Mouse (Mus musculus): ENCODE measurements at regions not wholly inside any gene's neighbourhood (a gene's known extent, or its start where the extent isn't known, plus 50 kb on each side); places are given as distances from the start of the nearest gene placed in this dataset.

DNA sequence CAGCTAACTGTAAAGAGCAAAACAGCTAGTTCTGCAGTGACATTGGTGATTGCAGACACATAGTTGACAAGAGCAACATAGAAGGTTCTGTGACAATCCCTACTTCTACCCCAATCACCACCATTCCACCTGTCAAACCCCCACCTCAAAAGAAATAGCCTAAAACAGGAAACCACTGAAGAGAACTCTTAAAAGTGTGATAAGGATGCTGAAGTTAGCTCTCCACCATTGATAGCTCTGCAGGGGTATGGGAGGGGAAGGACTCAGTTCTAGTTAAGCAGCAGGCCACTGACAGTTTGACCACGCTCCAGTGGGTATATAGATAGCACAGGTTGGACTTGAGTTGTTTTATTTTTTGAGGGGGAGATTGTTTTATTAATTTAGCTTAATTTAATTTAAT, 98.7 kb upstream of the Tbl1xr1 start:
- no peak for ATAC-seq (replicated peaks; ENCODE audit: low FRiP score, poor library complexity, severe bottlenecking)

DNA sequence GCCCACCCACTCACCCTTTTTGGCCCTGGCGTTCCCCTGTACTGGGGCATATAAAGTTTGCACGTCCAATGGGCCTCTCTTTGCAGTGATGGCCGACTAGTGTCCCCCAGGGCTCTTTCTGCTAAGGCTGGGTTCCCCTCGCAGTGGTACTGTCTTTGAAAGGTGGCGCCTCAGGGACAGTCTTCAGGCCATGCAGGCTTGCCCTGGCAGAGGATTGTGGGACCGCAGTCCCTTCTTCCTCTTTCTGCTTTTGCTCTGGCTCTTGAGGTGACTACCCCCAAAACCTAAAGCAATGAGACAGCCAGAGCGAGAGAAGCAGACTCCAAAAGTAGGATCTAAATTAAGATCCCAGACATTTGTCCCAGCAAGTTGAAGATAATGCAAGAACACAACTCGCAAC, 93.5 kb upstream of the Tbl1xr1 start:
- no peak for ATAC-seq (replicated peaks; ENCODE audit: low FRiP score, poor library complexity, severe bottlenecking)

DNA sequence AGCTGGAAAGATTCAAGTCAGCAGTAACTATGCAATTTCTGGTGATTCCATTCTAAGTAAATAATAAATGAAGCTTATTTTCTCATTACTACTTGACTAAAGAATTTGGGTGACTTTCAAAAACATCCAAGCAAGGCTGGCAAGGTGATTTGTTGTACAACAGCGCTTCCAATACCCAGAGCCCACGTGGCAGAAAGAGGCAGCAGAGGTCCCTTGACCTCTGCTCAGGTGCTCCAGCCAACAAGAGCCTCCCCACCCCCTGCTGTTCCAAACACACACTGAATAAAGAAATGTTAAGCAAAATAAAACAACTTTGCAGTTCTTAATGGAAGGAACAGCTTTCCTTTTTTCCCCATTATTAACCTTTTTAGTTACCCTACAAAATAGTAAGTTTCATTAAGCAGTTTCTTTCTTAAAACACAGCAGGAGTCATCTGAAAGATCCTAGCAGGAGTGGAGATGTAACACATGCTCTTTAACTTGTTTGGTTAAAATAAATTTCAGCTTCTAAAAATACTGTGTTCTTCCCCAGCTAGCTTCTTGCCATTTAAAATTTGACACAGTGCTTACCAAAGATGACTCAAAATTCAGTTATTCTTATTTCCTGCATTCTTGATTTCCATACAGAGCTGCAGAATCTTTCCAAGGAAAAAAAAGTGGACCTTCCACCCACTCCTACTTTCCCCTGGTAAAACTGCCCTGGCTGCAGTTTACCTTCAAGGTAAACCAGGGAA, 92.3 kb upstream of the Tbl1xr1 start:
- ATAC-seq (replicated peaks; ENCODE audit: low FRiP score, poor library complexity, severe bottlenecking) = no peak

DNA sequence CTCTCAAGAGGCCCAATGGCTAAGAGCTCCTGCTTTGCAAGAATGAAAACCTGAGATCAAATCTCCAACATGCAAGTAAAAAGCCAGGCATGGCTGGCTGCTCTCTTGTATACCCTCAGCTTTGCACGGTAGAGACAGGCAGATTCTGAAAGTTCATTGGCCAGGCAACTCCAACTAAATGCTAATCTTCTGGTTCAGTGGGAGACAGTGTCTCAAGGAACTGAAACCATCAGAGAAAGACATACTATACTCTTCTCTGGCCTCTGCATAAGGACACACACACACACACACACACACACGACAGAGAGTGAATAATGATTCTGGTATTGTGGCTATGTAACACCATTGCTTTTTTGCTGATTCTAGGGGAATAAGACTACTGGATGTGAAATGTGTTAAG, 91.6 kb upstream of the Tbl1xr1 start:
- no peak for ATAC-seq (replicated peaks; ENCODE audit: low FRiP score, poor library complexity, severe bottlenecking)

DNA sequence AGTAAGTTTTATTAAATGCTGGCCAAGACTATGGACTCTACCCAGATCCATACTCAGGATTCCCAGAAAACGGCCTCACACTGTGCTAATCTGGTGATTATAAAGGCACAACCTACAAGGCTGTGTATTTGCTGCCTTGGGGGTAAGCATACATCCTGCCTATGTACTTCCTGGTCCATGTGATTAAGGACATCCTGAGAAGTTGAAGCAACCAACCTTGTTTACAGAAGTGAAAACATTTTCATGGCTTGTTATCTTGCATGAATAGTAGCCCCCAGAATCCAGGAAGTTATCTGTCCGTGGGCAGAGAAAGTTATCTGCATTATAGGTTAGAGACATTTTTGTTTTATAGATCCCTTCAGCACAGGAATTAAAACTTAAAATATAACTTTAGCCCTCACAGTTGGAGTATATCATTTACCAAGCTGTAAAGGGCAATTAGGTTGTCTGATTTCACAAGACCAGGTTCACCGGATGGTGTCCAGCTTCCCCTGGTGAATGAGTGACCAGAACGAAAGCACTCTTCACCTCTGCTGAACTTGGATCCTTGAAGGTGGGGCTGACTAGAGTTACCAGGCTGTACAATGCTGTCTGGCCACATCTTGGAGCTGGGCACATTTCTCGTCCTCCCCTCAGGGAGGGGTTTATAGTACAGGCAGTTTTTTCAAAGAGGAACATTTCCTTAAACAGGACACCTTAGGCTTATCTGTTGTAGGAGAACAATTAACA, 90.1 kb upstream of the Tbl1xr1 start:
- no peak for ATAC-seq (replicated peaks; ENCODE audit: low FRiP score, poor library complexity, severe bottlenecking)

DNA sequence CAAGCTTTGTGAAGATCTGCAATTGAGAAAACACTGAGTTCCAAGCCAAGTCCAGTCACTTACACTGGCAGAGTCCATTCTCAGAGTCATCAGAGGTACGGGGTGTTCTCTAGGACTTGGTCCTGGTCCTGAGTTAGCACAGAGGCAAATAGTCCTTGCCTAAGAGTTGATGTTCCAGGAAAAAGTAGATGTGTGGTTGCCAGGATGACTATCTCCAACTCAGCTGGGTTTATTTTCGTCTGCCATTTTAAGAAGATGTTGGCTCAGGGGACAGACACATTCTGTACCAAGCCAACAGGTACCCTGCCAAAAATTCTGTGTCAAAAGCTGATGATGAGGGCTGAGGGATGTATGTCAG, 89.6 kb upstream of the Tbl1xr1 start:
- ATAC-seq (replicated peaks; ENCODE audit: low FRiP score, poor library complexity, severe bottlenecking) = no peak

DNA sequence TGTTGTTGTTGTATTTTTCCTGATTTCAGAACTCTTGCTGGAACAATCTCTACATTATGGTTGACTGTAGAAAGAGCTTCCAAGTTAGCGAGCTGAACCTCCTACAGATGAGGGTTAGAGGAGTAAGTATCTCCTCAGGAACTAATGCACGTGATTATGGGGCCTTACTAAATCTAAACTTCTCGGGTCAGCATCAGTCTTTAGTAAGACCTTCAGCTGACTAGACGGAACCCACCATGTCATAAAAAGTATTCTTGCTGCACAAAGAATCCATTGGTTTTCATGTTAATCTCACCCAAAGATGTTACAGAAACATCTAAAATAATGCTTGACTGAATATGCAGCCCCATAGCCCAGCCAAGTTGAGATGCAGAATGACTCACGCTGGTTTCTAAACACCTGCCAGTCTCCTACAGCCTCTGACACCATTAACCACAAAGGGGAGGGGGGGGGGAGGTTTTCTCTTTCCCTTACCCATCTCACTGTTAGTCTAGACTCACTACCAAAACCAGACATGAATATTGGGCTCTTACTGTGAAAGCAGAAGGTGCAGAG, 88.9 kb upstream of the Tbl1xr1 start:
- ATAC-seq (replicated peaks; ENCODE audit: low FRiP score, poor library complexity, severe bottlenecking) = no peak

DNA sequence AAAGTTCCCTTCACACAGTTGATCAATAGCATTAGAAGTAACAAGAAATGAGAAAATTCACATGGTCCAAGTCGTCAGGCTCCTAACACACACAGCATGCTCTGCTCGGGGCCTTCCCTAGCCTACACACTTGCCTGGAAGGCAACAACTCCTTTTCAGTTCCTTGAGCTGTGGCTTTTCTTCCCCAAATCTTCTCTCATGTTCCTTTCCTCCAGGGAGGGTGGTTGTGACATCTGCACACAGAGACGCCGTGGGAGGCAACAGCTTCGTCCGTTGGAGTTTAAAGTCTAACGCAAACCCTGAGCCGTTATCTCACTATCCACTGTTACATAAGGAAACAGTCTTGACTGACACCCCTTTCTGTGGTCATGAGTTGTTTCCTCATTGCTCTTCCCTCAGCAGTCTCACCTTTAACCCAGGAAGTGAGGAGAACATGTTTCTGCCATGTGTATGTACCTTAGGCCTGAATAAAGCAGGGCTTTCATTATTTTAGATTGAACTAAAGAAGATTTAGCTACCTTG, 88.4 kb upstream of the Tbl1xr1 start:
- peak; percentile 39; the same call in 1 of the 2 replicates for ATAC-seq (replicated peaks; ENCODE audit: low FRiP score, poor library complexity, severe bottlenecking)

DNA sequence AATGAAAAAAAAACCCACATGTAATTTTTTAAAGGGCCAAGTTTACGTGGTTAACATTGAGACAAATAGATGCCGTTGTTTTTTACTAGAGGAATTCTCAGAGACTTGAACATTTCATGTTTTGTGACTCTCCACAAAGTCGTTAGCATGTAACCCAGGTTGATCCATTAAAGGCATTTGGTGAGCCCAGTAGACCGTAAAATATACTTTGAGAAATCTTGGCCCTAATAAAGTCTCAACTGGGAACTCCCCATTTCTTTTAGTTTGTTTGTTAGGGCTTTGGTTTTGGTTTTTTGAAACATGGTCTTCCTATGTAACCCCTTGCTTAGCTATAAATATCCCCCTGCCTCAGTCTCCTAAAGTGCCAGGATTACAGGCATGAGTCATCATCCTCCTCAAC, 85.9 kb upstream of the Tbl1xr1 start:
- no peak for ATAC-seq (replicated peaks; ENCODE audit: low FRiP score, poor library complexity, severe bottlenecking)

DNA sequence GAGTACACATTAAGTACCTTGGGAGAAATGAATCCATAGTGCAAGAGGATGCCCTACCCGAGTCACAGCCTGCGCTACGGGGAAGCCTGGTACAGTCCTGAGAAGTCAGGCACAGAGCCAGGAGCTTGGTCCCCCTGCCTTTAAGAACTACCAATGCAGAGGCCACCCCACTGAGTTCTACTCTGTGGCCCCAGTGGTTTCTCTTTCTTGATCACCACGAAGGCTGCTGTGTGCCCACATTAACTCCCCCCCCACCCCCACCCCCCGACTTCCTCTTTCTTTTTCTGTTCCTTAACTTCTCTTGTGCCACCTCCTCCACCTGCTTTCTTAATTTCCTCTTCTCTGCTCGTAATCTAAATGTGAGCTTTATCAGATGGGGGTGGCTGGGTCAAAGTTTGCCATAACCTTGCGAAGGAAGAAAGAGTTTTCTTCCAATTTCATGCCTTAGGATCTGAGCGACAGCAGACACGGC, 84.7 kb upstream of the Tbl1xr1 start:
- no peak for ATAC-seq (replicated peaks; ENCODE audit: low FRiP score, poor library complexity, severe bottlenecking)

DNA sequence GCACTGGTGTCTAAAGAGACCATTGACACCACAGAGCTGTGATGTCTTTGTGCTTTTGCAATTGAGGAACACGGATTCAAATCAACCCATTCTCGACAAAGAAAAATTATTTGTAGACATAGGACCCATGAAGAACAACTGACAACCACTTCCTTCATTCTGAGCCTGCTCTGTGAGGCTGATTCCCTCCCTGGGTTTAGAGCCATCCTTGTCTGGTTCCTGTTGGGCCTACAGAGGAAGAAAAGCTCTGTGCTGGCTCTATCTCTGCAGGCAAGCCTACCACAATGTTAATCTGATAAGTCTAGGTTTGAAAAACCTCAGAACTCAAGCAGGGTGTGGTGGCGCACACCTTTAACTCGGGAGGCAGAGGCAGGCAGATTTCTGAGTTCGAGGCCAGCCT, 84.2 kb upstream of the Tbl1xr1 start:
- ATAC-seq (replicated peaks; ENCODE audit: low FRiP score, poor library complexity, severe bottlenecking) = no peak

DNA sequence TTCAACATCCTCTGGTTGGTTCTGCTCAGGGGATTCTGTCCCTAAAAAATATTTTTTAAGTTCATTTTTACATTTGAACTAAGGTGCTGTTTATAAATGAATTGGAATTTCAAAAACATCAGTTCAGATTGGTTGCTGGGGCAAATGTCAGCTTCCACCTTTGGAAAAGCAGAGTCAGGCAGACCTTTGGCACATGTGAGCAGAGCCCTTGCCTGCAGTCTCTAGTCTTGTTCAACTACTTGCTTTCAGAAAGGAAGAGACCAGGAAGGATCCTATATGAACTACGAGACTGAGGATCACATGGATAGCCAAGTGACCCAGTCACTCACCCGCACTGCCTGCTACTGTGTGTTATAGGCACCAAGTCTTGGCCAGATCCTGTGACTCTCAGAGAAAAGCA, 82.5 kb upstream of the Tbl1xr1 start:
- no peak for ATAC-seq (replicated peaks; ENCODE audit: low FRiP score, poor library complexity, severe bottlenecking)

DNA sequence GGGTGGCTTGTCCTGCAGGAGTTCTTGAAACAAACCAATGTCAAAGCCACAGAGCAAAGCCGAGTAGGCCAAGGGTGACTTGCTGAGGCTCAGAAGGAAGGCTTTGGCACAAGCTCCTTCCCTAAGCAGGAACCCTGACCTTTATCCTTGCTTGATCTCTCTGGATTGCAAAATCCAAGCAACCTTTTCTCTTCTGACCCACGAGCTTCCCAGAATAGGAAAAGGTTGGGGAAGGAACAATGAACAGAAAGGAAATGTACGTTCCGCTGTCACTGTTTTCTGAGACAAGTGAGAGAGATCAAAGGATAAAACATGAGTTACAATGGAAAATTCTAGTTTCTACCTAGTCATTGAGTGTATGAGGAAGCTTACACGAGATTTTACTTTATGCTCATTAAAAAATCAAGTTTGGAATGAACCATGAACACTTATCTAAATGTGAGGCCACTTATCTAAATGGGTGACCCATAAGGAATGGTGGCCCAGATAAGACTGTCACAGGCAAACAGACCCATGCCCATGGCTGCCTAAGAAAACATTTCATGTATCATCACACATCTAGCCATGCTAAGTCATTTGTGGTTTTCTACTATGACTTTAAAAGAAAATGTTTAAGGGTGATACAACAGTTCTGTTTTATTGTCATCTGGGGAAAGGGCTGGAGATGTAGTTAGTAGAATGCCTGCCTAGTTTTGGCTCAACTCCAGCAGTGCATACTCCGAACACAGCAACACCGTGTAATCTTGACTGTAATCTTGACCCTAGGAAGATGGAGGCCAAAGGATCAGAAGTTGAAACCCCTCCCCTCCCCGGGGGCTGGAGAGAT, 80.7 kb upstream of the Tbl1xr1 start:
- ATAC-seq (replicated peaks; ENCODE audit: low FRiP score, poor library complexity, severe bottlenecking) = no peak

DNA sequence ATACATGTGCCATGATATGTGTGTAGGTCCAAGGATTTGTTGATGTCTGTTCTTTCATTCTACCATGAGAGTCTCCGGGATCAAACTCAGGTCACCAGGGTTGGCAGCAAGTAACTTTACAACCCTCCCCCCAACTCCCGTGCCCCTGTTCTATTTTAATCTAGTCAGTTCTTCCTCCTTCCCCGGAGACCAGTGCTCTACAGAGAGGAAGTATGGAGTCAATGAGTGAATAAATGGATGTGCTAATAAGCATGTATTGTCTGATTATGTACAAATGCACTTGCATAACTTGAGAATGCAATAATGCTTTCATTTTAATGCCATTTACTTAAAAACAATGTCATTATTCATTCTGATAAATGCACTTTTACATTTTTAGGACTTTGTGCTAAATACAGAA, 79.1 kb upstream of the Tbl1xr1 start:
- ATAC-seq (replicated peaks; ENCODE audit: low FRiP score, poor library complexity, severe bottlenecking) = no peak

DNA sequence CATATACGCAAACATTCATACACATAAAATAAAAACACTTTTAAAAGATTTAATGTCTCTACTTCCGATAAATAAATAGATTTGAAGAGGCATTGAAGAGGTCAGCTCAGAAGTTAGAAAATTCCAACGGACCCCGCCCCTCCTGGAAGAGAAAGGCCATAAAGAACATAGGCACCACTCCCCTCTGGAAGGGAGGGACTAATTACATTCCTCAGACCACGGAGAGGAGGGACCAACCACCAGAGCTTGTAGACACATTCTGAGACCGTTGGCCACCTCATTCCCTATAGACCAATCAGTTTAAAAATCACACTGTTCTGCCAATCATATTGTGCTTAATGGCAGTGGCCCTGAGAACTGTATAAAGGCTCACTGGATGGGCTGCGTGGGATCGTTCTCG, 71.0 kb upstream of the Tbl1xr1 start:
- ATAC-seq (replicated peaks; ENCODE audit: low FRiP score, poor library complexity, severe bottlenecking) = no peak

DNA sequence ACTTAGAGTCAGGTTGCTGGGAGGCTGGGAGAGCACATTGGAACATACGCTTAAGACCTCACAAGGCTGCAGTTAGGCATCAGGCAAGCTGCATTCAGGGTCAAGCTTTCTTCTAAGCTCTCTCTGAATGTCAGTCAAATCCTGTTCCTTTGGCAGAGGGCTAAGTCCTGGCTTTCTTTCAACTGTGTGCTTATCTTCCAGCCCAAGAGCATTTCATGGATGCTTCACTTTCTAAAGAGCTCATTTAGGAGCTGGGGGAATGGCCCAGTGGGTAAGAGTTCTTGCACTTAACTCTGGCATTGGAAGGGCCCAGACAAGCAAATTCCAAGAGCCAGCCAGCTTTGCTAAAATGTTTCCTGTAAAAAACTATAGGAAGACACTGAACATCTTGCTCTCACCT, 70.3 kb upstream of the Tbl1xr1 start:
- ATAC-seq (replicated peaks; ENCODE audit: low FRiP score, poor library complexity, severe bottlenecking) = no peak

DNA sequence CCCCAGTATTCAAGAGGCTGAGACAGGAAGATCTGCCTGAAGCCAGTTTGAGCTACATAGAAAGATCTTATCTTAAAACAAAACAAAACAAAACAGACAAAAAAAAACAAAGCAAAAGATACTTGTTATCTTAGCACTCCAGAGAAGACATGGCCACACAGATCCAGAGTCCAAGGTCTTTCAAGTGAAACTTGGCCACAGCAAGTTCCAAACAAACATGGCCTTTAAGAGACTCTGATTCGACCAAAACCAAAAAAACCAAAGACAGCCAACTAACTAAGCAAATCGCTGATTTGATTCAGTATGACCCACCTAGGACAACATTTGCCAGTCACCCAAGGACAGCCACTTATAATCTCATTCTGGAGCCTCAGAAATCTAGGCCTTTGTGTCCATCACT, 69.8 kb upstream of the Tbl1xr1 start:
- ATAC-seq (replicated peaks; ENCODE audit: low FRiP score, poor library complexity, severe bottlenecking) = no peak

DNA sequence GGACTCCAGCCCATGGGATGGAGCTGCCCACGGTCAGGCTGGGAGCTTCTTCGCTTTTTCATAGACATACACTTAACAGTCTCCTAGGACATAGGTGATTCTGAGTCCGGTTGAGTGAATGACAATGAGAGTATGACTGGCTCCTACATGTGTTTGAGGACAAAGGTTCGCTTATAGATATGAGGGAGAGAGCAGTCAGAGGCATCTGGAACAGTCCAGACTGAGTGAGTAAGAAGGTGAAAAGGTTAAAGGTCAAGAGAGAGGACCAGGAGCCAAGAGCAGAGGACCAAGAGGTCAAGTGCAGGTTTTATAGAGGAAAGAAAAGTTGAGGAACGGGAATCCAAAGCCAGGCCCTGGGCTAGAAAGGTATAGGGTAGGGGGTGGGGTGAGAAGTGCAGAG, 68.7 kb upstream of the Tbl1xr1 start:
- ATAC-seq (replicated peaks; ENCODE audit: low FRiP score, poor library complexity, severe bottlenecking) = no peak

DNA sequence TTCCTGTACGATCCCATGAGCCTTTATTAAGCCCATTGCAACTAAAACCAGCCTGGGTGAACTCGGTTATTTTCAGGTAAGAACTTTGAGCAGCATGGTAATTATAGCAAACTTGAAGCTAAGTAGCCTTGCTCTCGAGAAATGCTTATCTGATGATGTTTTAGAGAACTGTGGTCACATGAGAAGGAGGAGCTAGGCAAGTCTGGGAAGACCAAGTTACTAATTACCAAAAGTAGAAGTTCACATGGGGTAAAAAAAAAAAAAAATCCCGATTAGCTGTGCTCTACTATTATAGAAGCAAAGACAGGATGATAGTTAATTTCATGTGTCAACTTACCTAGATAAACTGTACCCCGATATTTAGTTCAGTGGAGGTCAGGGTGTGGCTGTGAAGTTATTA, 68.0 kb upstream of the Tbl1xr1 start:
- ATAC-seq (replicated peaks; ENCODE audit: low FRiP score, poor library complexity, severe bottlenecking) = no peak

Measured in erythroblast, adult 5-6 weeks (primary cell).